Mouse (Mus musculus) heart, adult 18-20 months (tissue): ENCODE data around the gene Qrfpr. TPM values are rescaled to one million over a fixed set of nuclear protein-coding genes. Genes with fewer than 3 reads are reported as not detected.

Experiments
- DNase-seq, 2 experiments: peaks; one replicate each; pipeline ENCODE4 v3.0.0; 2021 to 2022; ENCODE audit warnings: mixed read lengths in 1 of 2
- total RNA-seq, 2 experiments: library from RNA; stranded (reverse); gene quantifications; 2 replicates each; pipeline ENCODE4 v1.2.3; 2021

Qrfpr gene
- total RNA-seq, 2 experiments from 2014 or later: not detected

DNA sequence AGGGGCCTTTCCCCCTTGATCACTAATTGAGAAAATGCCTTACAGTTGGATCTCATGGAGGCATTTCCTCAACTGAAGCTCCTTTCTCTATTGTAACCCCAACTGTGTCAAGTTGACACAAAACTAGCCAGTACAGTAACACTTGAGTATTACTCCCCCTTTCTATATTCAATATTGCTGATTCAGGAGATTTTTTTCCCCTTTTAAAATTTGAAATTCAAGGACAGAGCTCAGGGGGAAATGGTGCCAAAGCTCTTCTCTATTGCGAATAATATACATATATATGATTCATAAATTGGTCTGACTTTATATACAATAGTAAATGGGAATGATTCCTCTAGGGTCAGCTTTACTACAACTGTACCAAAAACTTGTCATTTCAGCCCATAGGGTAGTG is 71.6 kb downstream of the Qrfpr start:
- no peak for DNase-seq

DNA sequence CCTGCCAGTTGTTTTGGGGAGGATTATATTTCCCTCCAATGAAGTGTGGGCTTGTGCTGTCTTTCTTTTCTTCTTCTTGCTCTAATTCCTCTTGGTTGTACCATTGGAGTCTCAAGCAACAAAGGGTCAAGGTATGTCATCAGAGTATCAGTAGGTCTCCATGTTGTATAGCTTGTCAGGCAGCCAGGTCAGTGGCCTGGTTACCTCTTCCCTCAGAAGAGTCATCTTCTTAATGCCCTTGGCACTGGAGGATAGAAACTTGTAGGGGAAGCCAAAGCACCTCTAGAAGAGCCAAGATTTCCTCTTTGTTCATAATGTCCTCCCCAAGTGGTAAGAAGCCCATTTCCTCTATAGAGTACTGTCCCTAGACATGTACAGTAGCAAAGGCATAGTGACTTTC is 83.1 kb downstream of the Qrfpr start:
- DNase-seq: no peak

DNA sequence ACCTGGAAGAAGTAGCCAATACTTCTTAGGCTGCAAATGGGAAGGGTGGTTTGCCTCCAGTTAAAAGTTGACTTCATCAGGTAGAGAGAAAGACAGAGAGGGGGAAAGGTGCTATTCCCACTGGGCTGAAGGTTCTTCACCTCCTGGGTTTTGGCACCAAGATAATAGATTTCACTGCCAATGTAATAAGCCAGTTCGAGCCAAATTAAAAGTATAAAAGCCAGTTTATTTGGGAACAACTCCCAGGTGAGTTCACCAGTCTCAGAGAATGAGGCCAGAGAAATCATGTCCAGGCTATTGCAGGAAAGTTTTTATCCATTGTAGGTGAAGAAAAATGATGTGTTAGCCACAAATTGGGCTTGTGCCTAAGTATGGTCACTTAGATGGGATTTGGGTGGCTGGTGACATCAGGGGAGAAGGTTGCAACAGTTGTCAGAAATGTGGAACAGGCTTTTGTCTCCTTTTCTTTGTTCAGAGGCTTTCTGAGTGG is 83.9 kb downstream of the Qrfpr start:
- no peak for DNase-seq

DNA sequence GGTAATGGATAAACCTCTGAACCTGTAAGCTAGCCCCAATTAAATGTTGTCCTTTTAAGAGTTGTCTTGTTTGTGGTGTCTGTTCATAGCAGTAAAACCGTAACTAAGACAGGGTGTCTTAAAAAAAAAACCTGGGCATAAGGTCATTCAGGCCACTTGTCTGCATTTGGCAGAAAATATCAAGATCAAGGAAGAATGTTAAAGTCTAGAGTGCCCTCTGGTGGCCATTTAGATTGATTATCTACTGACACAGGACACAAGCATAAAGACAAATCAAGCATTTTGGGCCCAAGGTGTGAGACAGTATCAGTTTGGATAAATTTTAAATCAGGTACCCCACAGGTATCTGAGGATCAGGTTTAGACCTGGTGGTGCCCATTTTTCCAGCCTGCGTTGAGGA is 84.6 kb downstream of the Qrfpr start:
- DNase-seq: no peak

GRCm38 (mm10) chr3:36136152-36136551 is 86.0 kb downstream of the Qrfpr start:
- DNase-seq: no peak

Other genes with a start within 250 kb of the Qrfpr start
- 100 to 1,000 TPM in 1 of 2 experiments, 10 to 100 TPM in 1; 91.4 to 102 TPM for gene Mccc1, start 221.6 kb downstream of the Qrfpr start, total RNA-seq
- not detected for gene Ccdc144b, start 168.8 kb downstream of the Qrfpr start, total RNA-seq
- 10 to 100 TPM; 47.5 to 48.1 TPM for gene Acad9, start 156.3 kb downstream of the Qrfpr start, total RNA-seq
- 1 to 10 TPM; 3.6 to 3.8 TPM for gene D3Ertd254e, start 71.3 kb downstream of the Qrfpr start, total RNA-seq